In the genomic region with DNA sequence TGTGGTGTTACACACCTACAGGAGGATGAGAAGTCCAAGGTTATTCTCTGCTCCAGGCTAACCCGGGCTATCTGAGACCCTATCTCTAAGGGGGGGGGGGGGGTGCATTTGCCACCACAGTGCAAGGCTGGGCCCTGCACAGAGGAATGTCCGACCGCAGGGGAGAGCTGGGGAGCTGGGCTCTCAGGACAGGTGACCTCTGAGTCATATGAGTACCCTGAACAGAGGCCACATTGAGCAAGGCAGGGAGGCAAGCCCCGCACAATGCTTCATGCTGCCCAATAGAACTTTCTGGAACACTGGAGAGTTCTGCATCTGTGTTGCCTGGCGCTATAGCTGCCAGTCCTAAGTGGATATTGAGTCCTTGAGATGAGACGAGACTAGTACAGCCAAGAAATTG, we compare ENCODE assay signal across 1 mouse cellular context.
TF ChIP-seq lines count a peak whose summit lies in the region.

No protein-coding gene starts in this region.

TF ChIP-seq in CH12.LX, 34 proteins besides CTCF, POLR2A, EP300 and RAD21:
- TF ChIP-seq PAX5 (IDR thresholded peaks at IDR 0.05; ENCODE audit: low read length) (no peak), IRF4 (IDR thresholded peaks at IDR 0.05; ENCODE audit: low read depth, low read length) (peak; percentile 60; the same call in 1 of the 2 replicates), TBP (conservative IDR thresholded peaks at IDR 0.05; ENCODE audit: low read depth, low read length) (no peak), JUN (IDR thresholded peaks at IDR 0.05; ENCODE audit: insufficient read depth, low read depth, low read length) (no peak), USF1 (IDR thresholded peaks at IDR 0.05; ENCODE audit: low read depth, low read length) (no peak), CHD2 (IDR thresholded peaks at IDR 0.05; ENCODE audit: low read length) (no peak), BHLHE40 (IDR thresholded peaks at IDR 0.05; ENCODE audit: low read depth, low read length) (0 out of 2 replicates have a peak, but pooled peaks have one; percentile 17), MYC (IDR thresholded peaks at IDR 0.05; ENCODE audit: low read depth, low read length) (no peak), ZKSCAN1 (IDR thresholded peaks at IDR 0.05; ENCODE audit: borderline replicate concordance, low read depth, low read length) (no peak), ZC3H11A (IDR thresholded peaks at IDR 0.05; ENCODE audit: low read depth, low read length) (no peak), ZMIZ1 (IDR thresholded peaks at IDR 0.05; ENCODE audit: low read depth, low read length) (no peak), E2F4 (IDR thresholded peaks at IDR 0.05; ENCODE audit: insufficient replicate concordance, low read depth, low read length) (no peak), KAT2A (IDR thresholded peaks at IDR 0.05; ENCODE audit: insufficient replicate concordance, low read length) (no peak), POLR2AphosphoS2 (IDR thresholded peaks at IDR 0.05; ENCODE audit: low read depth, low read length) (no peak)
